Mouse (Mus musculus) liver, embryonic 14.5 days (tissue): ENCODE measurements at regions not wholly inside any gene's neighbourhood (a gene's known extent, or its start where the extent isn't known, plus 50 kb on each side); places are given as distances from the start of the nearest gene placed in this dataset.

ENCODE experiments used
- ATAC-seq: fragments of 200-750 bp; cut with Nextera tagmentation; 2 replicates; pipeline ENCODE4 v1.8.0; 2017; ENCODE audit warnings: moderate number of reproducible peaks, mild to moderate bottlenecking, moderate library complexity; ENCODE audit not compliant: insufficient read depth
- DNase-seq, 3 experiments: peaks; one replicate each; pipeline ENCODE4 v3.0.0-alpha.2; 2012 to 2013; ENCODE audit warnings: low read depth in 3 of 3, low spot score in 3 of 3
- H3K27ac ChIP-seq: fragments of 300-500 bp; sonication (generic); 2 replicates; pipeline ENCODE4 v1.5.1; 2014; ENCODE audit warnings: moderate library complexity, mild to moderate bottlenecking, control low read depth, inconsistent platforms
- H3K27me3 ChIP-seq: fragments of 300-500 bp; sonication (generic); 2 replicates; pipeline ENCODE4 v1.6.1; 2014; ENCODE audit warnings: mild to moderate bottlenecking, low read length, moderate library complexity; ENCODE audit not compliant: control insufficient read depth, insufficient read depth
- H3K36me3 ChIP-seq: fragments of 300-500 bp; sonication (generic); replicated peaks from 2 replicates; pipeline ENCODE4 v1.6.1; 2014; ENCODE audit warnings: low read depth; ENCODE audit not compliant: control insufficient read depth, insufficient read depth
- H3K4me1 ChIP-seq, 2 experiments: fragments of 200-500 bp in 1 of 2; fragments of 300-500 bp in 1 of 2; sonication (generic) in 1 of 2; replicated peaks; 2 replicates each; pipeline ENCODE4 v1.6.1; 2012 to 2014; ENCODE audit warnings: antibody characterized with exemption in 1 of 2, inconsistent platforms in 1 of 2, low read length in 1 of 2; ENCODE audit not compliant: control insufficient read depth in 2 of 2, insufficient read depth in 2 of 2
- H3K4me2 ChIP-seq: fragments of 300-500 bp; sonication (generic); 2 replicates; pipeline ENCODE4 v1.6.1; 2014; ENCODE audit warnings: low read depth, mild to moderate bottlenecking, control low read depth, moderate library complexity
- H3K4me3 ChIP-seq, 2 experiments: fragments of 200-500 bp in 1 of 2; fragments of 300-500 bp in 1 of 2; sonication (generic) in 1 of 2; 2 replicates each; pipeline ENCODE4 v1.5.1; 2012 to 2014; ENCODE audit warnings: low read depth in 2 of 2, low read length in 2 of 2, mild to moderate bottlenecking in 2 of 2, control low read depth in 1 of 2, inconsistent platforms in 1 of 2, moderate library complexity in 1 of 2; ENCODE audit not compliant: insufficient read depth in 1 of 2
- H3K9ac ChIP-seq: fragments of 300-500 bp; sonication (generic); replicated peaks from 2 replicates; pipeline ENCODE4 v1.6.1; 2014; ENCODE audit warnings: mild to moderate bottlenecking, control low read depth, moderate library complexity
- H3K9me3 ChIP-seq: fragments of 300-500 bp; sonication (generic); 2 replicates; pipeline ENCODE4 v1.6.1; 2016; ENCODE audit warnings: low read length, mixed read lengths; ENCODE audit not compliant: control insufficient read depth
- CTCF ChIP-seq: IDR thresholded peaks from 2 replicates; pipeline ENCODE4 v1.5.1; 2016; ENCODE audit warnings: antibody characterized with exemption, low read depth, control low read depth
- EP300 ChIP-seq: IDR thresholded peaks from 2 replicates; pipeline ENCODE4 v1.6.1; 2016; ENCODE audit warnings: antibody characterized with exemption, low read depth
- WGBS: fragments of 180-500 bp; shearing (Covaris S2); extraction: QIAGEN DNeasy Blood & Tissue Kit; methylation state at CpG from one replicate; pipeline ENCODE4 v1.1.7; 2014; ENCODE audit not compliant: insufficient replicate concordance; 5-methylcytosine and 5-hydroxymethylcytosine counted together

DNA sequence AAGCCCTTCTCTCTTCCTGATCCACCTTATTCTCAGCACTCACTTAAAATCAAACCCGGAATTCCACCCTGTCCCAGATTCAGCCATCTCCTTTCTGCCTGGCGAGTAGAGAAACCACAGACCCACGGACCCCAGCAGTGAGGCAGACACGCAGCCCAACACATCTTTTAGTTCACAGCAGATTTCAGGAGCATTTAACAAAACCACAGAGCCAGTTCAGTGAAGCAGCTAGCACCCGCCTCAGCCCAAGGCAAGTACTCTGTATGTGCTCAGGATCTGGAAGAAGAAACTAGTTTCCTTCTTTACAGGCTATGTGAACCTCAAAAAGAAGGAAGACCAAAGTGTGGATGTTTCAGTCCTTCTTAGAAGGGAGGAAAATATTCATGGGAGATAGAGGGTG is 560.6 kb downstream of the Nyap2 start:
- Histone ChIP-seq H3K4me2 (no peak overlapping the region), H3K4me3 (no peak overlapping the region), H3K9ac (no peak overlapping the region), H3K4me1 (no peaks in the 10 kb centered on the region), H3K36me3 (no peaks in the 10 kb centered on the region), H3K9me3 (no peaks in the 10 kb centered on the region), H3K27ac (no peak overlapping the region), H3K27me3 (no peaks in the 10 kb centered on the region)
- no peak for TF ChIP-seq CTCF
- no peak for TF ChIP-seq EP300
- DNase-seq (no peak), ATAC-seq (no peak)
- 59% methylated on average over 5 of the region's 5 CpGs for WGBS

DNA sequence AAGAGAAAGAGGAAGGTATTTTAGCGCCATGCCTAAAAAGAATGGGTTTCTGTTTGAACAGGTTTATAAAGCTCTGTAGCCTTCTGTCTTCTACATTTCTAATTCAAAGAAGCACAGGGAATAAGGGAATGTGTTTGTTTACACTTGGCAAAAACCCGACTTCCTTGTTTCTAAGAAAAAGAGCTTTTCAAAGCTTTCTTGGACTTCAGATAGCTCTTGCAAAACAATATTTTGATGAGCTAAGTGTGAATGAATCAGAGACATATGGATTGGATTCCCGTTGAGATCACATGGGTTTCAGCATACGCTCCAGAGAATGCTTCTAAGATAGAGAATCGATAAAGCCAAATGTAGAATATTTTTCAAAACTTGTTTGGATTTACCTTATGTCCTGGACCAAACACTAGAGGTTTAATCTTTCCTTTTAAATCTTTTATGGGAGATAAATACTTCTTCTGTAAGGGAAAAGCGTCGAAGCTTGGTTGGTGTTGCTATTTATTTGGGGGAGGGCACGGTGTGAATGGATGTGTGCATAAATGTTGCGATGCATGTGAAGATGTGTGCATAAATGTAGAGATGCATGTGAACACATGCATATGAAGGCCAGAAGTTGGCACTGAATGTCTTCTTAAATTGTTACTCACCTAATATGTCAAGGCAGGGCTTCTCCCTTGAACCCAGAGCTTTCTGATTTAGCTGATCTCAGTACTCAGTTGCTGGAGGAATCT is 576.4 kb downstream of the Nyap2 start:
- WGBS: 70% methylated on average over 9 of the region's 9 CpGs

DNA sequence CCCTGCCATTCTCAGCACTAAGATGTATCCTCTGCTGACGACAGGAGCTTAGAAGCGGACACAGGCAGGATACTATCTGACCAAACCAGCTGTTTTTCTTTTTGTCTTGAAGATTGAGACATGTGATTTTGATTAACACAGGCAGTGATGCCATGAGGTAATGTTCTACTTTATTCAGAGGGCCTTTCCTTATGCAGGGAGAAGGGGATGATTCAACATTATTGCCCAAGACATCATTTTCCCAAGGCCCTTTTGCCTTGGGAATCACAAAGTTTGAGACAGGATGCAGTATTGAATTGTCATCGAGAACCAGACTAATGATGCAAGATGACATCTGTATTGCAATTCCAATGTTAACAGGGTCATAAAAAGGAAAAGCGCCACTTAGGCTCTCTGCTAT is 571.7 kb upstream of the Gm9747 start:
- H3K4me3 ChIP-seq: no peak overlapping the region
- no peak overlapping the region for H3K27ac ChIP-seq
- ATAC-seq (no peak), DNase-seq (no peak)
- no peak overlapping the region for H3K9ac ChIP-seq
- no peak overlapping the region for H3K4me2 ChIP-seq
- TF ChIP-seq EP300: no peak
- TF ChIP-seq CTCF: no peak
- WGBS: 55% methylated on average over 4 of the region's 4 CpGs
- H3K36me3 ChIP-seq: no peaks in the 10 kb centered on the region
- no peaks in the 10 kb centered on the region for H3K9me3 ChIP-seq
- no peaks in the 10 kb centered on the region for H3K27me3 ChIP-seq
- no peaks in the 10 kb centered on the region for H3K4me1 ChIP-seq

More for the DNA sequence above, 576.4 kb downstream of the Nyap2 start:
- Histone ChIP-seq H3K36me3 (no peaks in the 10 kb centered on the region), H3K4me2 (no peak overlapping the region), H3K4me3 (no peak overlapping the region), H3K4me1 (no peaks in the 10 kb centered on the region), H3K27me3 (no peaks in the 10 kb centered on the region), H3K9me3 (no peaks in the 10 kb centered on the region), H3K27ac (no peak overlapping the region), H3K9ac (no peak overlapping the region)
- no peak for TF ChIP-seq CTCF
- no peak for TF ChIP-seq EP300
- DNase-seq (no peak), ATAC-seq (no peak)

DNA sequence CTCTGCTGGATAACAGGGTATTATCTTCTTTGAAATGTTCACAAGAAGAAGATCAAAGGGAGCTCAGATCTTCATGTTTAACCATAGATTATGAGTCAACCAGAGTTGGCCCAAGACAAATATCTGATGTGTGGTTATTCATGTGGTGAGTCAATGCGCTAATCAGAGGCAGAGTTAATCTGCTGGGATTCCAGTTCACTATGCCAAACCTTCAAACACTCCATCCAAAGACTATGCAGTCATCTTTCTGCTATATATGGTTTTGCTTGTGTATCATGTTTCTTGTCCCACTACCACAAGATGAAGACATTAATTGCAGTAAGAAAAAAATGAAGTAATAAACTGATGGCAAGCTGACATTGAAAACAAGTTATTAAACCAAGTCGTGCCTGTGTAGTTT is 561.8 kb upstream of the Gm9747 start:
- Histone ChIP-seq H3K36me3 (no peaks in the 10 kb centered on the region), H3K4me3 (no peak overlapping the region), H3K9ac (no peak overlapping the region), H3K4me2 (no peak overlapping the region), H3K27me3 (no peaks in the 10 kb centered on the region), H3K9me3 (no peaks in the 10 kb centered on the region), H3K27ac (no peak overlapping the region), H3K4me1 (no peaks in the 10 kb centered on the region)
- DNase-seq (no peak), ATAC-seq (no peak)
- WGBS: 47% methylated on average over 2 of the region's 2 CpGs
- no peak for TF ChIP-seq EP300
- TF ChIP-seq CTCF: no peak

DNA sequence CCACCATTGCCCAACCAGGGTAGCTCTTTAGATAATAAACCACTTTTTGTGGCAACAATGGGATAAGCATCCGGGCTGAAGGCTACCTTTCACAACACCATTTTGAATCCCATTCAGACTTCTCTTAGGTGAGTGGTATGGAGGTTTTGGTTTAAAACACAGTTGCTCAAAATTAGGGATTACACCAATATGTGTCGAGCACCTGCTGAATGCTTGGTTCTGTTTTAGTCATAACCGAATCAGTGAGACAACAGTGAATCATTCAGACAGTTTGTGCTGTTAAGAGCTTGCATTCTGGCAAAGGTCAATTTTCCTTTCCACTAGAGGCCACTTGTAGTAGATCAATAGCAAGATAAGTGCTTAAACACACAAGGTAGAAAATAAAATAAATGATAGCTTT is 561.2 kb upstream of the Gm9747 start:
- no peak for ATAC-seq
- Histone ChIP-seq H3K9me3 (no peaks in the 10 kb centered on the region), H3K9ac (no peak overlapping the region), H3K36me3 (no peaks in the 10 kb centered on the region), H3K4me1 (no peaks in the 10 kb centered on the region), H3K27me3 (no peaks in the 10 kb centered on the region), H3K4me3 (no peak overlapping the region), H3K4me2 (no peak overlapping the region), H3K27ac (no peak overlapping the region)
- no peak for DNase-seq
- WGBS: 56% methylated on average over 3 of the region's 3 CpGs
- TF ChIP-seq EP300 (no peak), CTCF (no peak)
